Mouse (Mus musculus): ENCODE measurements at regions not wholly inside any gene's neighbourhood (a gene's known extent, or its start where the extent isn't known, plus 50 kb on each side); places are given as distances from the start of the nearest gene placed in this dataset.

DNA sequence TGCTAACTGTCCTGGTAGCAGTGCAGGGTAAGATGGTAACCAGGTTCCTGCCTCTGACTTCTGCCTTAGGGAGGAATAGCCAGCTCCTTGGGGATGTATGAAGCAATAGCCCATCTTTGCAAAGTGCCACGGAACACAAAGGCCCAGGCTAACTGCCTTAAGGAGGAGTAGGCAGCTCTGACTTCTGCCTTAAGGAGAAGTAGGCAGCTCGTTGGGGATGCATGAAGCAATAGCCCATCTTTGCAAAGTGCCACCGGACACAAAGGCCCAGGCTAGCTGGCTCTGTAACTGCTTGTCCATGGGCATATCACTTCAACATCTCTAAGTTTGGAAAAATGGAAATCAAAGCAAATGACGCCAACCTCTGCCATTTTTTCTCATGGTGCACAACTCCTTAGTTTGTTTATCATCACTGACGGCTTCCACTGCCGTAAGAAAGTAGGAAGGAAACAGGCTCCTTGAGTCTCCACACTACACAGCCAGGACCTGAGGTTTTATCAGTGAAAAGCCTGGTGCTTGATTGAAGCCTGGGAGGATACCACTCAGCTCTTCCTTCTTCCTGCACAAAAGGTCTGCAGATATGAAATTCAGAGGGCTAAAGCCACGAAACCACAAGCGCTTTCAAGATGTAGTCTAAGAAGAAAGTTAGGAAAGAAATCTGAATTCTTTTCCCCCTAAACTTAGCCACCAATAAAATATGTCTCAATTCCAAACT lies 74.4 kb upstream of the Lpp start:
- Histone ChIP-seq H3K27me3 (replicated peaks) (peaks cover 24% of the 10 kb centered on the region), H3K4me3 (replicated peaks) (no peak overlapping the region), H3K36me3 (replicated peaks; ENCODE audit: low read length) (no peaks in the 10 kb centered on the region), H3K4me1 (peaks cover 9% of the 10 kb centered on the region), H3K9me3 (peaks cover 10% of the 10 kb centered on the region)
- TF ChIP-seq GATA1 (IDR thresholded peaks at IDR 0.05; ENCODE audit: borderline replicate concordance, low read length) (no peak), FLI1 (IDR thresholded peaks at IDR 0.05; ENCODE audit: low read length) (no peak)

DNA sequence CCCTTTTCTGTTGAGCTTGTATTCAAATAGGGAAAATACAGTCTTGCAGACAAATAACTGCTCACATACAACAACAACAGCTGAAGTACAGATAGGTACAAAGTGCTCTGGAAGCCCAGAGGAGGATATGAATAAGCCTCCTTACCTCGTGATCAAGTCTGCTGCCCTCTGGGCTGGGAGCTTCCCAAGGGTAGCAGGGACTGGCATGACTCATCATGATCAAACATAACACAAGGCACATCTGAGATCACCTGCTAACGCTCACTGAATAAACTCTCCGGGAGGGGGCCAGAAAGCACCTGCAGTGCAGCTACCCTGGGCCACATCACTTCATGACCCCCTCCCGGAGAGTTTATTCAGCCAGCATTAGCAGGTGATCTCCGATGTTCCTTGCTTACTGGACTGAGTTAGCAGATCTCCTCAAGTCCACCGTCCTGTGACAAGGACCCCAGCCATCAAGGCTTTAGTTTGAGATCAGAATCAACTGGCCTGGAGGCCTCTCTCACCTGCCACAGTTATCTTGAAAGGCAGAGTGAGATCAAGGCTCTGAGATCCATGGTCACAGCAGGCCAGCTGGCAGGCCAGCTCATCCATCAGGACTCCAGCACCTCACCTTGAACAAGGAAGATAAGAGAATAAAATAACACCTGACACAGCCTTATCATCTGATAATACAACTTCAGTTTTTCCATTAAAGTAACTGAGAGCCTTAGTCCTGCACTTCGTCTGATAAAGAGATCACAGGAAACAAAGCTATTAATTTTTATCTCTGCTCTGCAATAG lies 79.6 kb upstream of the Lpp start:
- peaks cover 10% of the 10 kb centered on the region for H3K9me3 ChIP-seq
- peaks cover 5% of the 10 kb centered on the region for H3K4me1 ChIP-seq
- TF ChIP-seq GATA1 (IDR thresholded peaks at IDR 0.05; ENCODE audit: borderline replicate concordance, low read length): no peak
- TF ChIP-seq FLI1 (IDR thresholded peaks at IDR 0.05; ENCODE audit: low read length): no peak
- no peak overlapping the region for H3K4me3 ChIP-seq (replicated peaks)
- no peaks in the 10 kb centered on the region for H3K36me3 ChIP-seq (replicated peaks; ENCODE audit: low read length)
- peaks cover 25% of the 10 kb centered on the region for H3K27me3 ChIP-seq (replicated peaks)

DNA sequence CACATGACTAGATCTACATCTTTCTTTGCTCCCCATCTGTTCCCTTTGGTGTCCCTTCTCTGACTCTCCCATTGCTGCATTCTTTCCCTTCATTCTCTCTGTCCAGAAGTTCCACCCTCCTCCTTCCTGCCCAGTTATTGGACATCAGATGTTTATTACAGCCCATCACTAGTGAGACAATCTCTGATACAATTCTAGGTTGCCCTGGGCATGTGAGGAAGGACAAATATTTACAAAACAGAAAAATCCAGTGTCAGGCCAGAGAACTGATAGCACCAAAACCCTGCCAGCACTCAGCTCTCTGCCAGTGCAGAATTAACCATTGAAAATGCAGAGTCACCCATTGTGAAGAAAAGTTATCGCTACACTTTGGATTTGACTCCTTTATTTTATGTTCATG lies 87.9 kb upstream of the Lpp start:
- H3K36me3 ChIP-seq (replicated peaks; ENCODE audit: low read length): no peaks in the 10 kb centered on the region
- TF ChIP-seq FLI1 (IDR thresholded peaks at IDR 0.05; ENCODE audit: low read length): no peak
- no peak for TF ChIP-seq GATA1 (IDR thresholded peaks at IDR 0.05; ENCODE audit: borderline replicate concordance, low read length)
- no peaks in the 10 kb centered on the region for H3K4me1 ChIP-seq
- H3K9me3 ChIP-seq: 0 out of 2 replicates have a peak, but pooled peaks cover 3% of the 10 kb centered on the region
- peaks cover 6% of the 10 kb centered on the region for H3K27me3 ChIP-seq (replicated peaks)
- H3K4me3 ChIP-seq (replicated peaks): no peak overlapping the region

DNA sequence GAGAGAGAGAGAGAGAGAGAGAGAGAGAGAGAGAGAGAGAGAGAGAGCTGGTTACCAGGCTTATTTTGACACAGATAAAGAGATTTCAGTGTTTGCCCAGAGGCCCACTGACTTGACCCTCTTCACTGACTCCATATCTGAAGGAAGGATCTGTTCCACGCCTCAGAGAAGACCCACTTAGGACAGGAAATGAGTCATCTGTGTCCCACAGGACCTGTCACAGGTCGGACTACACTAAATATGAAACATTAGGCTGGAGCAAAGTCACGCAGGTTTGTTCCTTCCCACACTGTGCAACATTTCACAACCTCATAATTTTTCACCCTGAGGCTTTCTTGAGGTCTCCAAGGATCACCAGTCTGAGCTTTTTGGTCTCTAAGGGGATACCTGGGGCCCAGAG lies 96.5 kb upstream of the Lpp start:
- no peak overlapping the region for H3K4me3 ChIP-seq (replicated peaks)
- no peaks in the 10 kb centered on the region for H3K36me3 ChIP-seq (replicated peaks; ENCODE audit: low read length)
- H3K9me3 ChIP-seq: no peaks in the 10 kb centered on the region
- no peaks in the 10 kb centered on the region for H3K27me3 ChIP-seq (replicated peaks)
- no peaks in the 10 kb centered on the region for H3K4me1 ChIP-seq
- TF ChIP-seq FLI1 (IDR thresholded peaks at IDR 0.05; ENCODE audit: low read length) (no peak), GATA1 (IDR thresholded peaks at IDR 0.05; ENCODE audit: borderline replicate concordance, low read length) (no peak)

DNA sequence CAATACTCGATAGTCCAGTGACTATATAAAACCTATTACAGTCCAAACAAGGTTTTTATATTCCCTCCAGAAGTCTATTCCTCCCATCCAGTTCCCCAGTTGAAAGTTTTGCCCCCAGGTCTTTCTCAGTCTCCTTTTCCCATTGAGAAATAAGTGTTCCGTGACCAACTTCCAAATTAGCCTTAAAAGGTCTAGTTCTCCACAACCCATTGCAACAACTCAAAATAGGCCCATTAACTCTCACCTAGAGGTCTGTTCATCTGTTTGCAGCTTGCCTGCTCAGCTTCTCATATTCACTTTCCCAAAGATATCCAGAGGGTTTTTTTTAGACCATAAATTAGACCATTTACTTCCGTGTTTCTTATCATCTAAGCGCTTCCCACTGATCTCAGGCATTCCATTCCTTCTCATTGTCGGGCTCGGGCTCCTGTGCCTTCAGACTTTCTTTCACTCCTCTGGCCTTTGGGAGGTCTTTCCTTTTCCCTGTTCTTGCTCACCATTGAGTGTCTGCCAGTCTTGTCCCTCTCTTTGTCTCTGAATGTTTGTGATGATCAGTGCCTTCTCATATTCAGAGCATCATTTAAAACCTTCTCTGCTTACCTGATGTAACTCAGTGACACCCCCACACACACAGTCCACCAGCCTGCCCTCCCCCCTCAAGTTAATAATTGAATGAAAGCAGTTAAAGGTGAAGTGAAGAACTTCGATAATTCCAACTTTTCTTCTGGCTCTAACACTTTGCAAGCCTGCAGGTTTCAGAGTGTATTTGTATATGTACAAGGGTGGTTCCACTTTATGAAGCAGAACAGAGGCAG lies 97.5 kb upstream of the Lpp start:
- no peaks in the 10 kb centered on the region for H3K9me3 ChIP-seq
- H3K4me3 ChIP-seq (replicated peaks): no peak overlapping the region
- H3K27me3 ChIP-seq (replicated peaks): no peaks in the 10 kb centered on the region
- no peaks in the 10 kb centered on the region for H3K36me3 ChIP-seq (replicated peaks; ENCODE audit: low read length)
- TF ChIP-seq FLI1 (IDR thresholded peaks at IDR 0.05; ENCODE audit: low read length) (no peak), GATA1 (IDR thresholded peaks at IDR 0.05; ENCODE audit: borderline replicate concordance, low read length) (no peak)
- H3K4me1 ChIP-seq: no peaks in the 10 kb centered on the region

DNA sequence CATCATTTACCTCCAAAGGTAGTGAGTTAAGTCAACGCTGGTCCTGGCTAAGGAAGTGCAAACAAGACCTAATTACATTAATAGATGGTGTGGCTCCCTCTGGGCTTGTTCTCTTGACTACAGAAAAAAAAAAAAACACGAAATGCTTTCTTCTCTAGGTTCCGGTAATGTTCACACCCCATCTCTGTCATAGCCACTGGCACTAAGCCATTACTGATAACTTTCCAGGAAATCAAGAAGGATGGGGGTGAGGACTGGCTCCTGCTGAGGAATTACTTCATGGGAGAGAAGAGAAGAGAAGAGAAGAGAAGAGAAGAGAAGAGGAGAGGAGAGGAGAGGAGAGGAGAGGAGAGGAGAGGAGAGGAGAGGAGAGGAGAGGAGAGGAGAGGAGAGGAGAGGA lies 109.1 kb upstream of the Lpp start:
- H3K27me3 ChIP-seq (replicated peaks): peaks cover 18% of the 10 kb centered on the region
- peaks cover 4% of the 10 kb centered on the region for H3K4me1 ChIP-seq
- H3K4me3 ChIP-seq (replicated peaks): no peak overlapping the region
- TF ChIP-seq FLI1 (IDR thresholded peaks at IDR 0.05; ENCODE audit: low read length) (no peak), GATA1 (IDR thresholded peaks at IDR 0.05; ENCODE audit: borderline replicate concordance, low read length) (no peak)
- H3K36me3 ChIP-seq (replicated peaks; ENCODE audit: low read length): no peaks in the 10 kb centered on the region
- H3K9me3 ChIP-seq: no peaks in the 10 kb centered on the region

DNA sequence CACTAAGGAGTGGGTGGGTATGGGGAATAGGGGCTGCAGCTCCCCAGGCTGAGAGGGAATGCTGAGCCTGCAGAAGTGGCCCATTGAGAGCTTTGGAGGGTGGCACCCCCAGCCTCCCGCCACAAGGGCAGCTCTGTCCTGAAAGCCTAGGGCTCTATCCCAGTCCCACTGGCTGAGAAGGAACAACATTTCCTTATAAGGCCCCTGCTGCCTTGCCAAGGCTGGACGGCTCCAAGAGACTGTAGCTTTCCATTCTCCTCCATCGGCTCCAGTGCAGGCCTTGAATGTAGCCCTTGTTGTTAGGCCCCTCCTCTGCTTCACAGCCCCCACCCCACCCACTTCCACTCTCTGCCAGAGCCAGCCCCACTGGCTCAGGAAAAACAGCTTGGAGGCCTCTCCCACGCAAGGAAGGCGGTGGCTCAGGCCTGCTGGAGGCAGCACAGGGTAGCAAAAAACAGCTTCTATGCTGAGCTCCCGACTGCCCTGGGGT lies 111.1 kb upstream of the Lpp start:
- Histone ChIP-seq H3K27me3 (replicated peaks) (peaks cover 24% of the 10 kb centered on the region), H3K9me3 (no peaks in the 10 kb centered on the region), H3K4me1 (peaks cover 4% of the 10 kb centered on the region), H3K36me3 (replicated peaks; ENCODE audit: low read length) (no peaks in the 10 kb centered on the region), H3K4me3 (replicated peaks) (no peak overlapping the region)
- TF ChIP-seq GATA1 (IDR thresholded peaks at IDR 0.05; ENCODE audit: borderline replicate concordance, low read length) (no peak), FLI1 (IDR thresholded peaks at IDR 0.05; ENCODE audit: low read length) (no peak)

DNA sequence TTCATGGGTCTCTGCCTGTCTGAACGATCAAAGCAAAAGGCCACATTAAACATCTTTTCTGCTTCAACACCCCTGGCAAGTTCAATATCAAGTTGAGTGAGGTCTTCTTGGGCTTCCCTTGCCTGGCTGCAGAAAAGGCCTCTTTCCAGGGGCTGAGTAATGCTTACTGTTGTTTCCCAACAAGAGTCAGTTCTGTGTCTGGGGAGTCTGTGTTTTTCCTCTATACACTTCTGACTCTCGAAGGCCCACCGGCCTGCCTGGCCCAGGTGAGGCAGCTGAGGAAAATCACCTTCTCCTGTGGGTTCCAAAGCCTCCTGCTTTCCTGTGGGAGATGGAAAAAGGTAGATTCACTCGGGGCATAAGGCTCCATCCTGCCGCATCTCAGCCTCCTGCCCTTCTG lies 111.7 kb upstream of the Lpp start:
- Histone ChIP-seq H3K27me3 (replicated peaks) (peaks cover 26% of the 10 kb centered on the region), H3K4me3 (replicated peaks) (no peak overlapping the region), H3K9me3 (no peaks in the 10 kb centered on the region), H3K4me1 (peaks cover 4% of the 10 kb centered on the region), H3K36me3 (replicated peaks; ENCODE audit: low read length) (no peaks in the 10 kb centered on the region)
- TF ChIP-seq FLI1 (IDR thresholded peaks at IDR 0.05; ENCODE audit: low read length) (no peak), GATA1 (IDR thresholded peaks at IDR 0.05; ENCODE audit: borderline replicate concordance, low read length) (no peak)

DNA sequence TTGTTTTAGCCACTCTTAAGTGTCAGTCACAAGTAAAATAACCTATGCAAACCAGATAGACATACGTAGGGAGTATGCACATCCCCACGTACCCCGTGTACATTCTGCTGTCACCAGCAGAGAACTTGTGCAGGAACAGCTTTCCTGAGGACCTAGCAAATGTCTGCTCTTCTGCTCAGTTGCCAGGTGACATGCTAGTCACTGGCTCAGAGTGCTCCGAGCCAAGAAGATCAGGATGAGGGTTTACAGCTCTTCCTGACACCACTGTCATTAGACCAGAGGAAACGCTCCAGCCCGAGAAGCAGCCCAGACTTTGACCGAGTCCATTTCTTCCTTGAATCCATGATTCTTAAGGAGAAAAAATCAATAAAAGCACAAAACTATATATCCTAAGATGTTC lies 115.5 kb upstream of the Lpp start:
- H3K9me3 ChIP-seq: no peaks in the 10 kb centered on the region
- no peak for TF ChIP-seq FLI1 (IDR thresholded peaks at IDR 0.05; ENCODE audit: low read length)
- TF ChIP-seq GATA1 (IDR thresholded peaks at IDR 0.05; ENCODE audit: borderline replicate concordance, low read length): no peak

More for the DNA sequence above, 115.5 kb upstream of the Lpp start:
- H3K36me3 ChIP-seq (replicated peaks; ENCODE audit: low read length): no peaks in the 10 kb centered on the region
- H3K4me3 ChIP-seq (replicated peaks): no peak overlapping the region
- peaks cover 29% of the 10 kb centered on the region for H3K27me3 ChIP-seq (replicated peaks)
- peaks cover 4% of the 10 kb centered on the region for H3K4me1 ChIP-seq
